Mouse (Mus musculus): ENCODE measurements around the gene E130218I03Rik. TPM values are rescaled to one million over a fixed set of nuclear protein-coding genes. Genes with fewer than 3 reads are reported as not detected.
A peak's percentile ranks its signal among the peaks of the same experiment; 100 is the strongest.

E130218I03Rik gene
- polyA plus RNA-seq, 1 experiment from 2014 or later: not detected

DNA sequence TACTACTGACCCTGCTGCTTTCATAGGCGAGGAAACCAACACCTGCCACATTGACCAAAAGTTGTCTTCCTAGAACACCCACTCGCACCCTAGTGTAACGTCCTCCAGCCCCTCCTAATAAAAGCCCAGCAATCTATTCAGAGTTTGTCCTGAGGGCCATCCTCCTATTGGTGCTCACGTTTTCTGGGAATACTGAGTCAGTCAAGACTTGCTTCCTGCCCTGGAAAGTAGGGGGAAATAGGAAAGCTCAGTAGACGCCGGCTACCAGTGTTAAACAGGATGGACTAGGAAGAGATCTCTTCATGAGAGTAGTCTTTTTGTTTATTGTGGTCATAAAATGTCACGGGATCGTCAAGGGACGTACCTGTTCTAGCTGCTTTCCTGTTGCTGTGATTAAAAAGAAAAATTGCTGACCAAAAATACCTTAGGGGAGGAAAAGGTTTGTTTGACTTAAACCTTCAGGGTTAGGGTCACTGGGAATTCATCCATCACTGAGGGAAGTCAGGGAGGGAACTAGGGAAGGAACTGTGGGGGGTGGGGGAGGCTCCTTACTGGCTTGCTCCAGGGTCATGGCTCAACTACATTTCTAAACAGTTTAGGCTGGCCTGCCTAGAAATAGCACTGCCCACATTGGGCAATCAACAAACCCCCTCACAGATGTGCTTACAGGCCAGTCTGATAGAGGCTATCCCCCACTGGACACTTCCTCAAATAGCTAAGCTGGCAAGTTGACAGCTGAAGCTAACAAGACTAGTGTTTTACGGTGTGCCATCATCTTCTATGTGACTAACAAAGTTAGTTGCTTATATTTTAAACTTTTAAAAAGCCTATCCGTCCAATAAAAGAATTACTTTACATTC lies 45.2 kb downstream of the E130218I03Rik start:
- no peaks in the 10 kb centered on the region for H3K27me3 ChIP-seq (ENCODE audit: control insufficient read depth, insufficient read depth, low read length)
- 26% methylated on average over 11 of the region's 11 CpGs for WGBS
- ATAC-seq (ENCODE audit: low read depth): no peak
- H3K36me3 ChIP-seq (ENCODE audit: control insufficient read depth, insufficient read depth, low read length): 0 out of 2 replicates have a peak, but pooled peaks cover 5% of the 10 kb centered on the region
- H3K4me3 ChIP-seq (ENCODE audit: low read depth, low read length): peak overlapping the region; percentile 99
- peak overlapping the region; percentile 100 for H3K27ac ChIP-seq (ENCODE audit: low read depth, low read length)
- H3K9ac ChIP-seq (replicated peaks; ENCODE audit: low read depth, low read length): peak overlapping the region; percentile 97
- H3K9me3 ChIP-seq (ENCODE audit: control insufficient read depth, low read length): no peaks in the 10 kb centered on the region
- H3K4me1 ChIP-seq (ENCODE audit: control insufficient read depth, insufficient read depth, low read length): peaks cover 19% of the 10 kb centered on the region
- peak overlapping the region; percentile 92 for H3K4me2 ChIP-seq (ENCODE audit: low read depth, low read length)

DNA sequence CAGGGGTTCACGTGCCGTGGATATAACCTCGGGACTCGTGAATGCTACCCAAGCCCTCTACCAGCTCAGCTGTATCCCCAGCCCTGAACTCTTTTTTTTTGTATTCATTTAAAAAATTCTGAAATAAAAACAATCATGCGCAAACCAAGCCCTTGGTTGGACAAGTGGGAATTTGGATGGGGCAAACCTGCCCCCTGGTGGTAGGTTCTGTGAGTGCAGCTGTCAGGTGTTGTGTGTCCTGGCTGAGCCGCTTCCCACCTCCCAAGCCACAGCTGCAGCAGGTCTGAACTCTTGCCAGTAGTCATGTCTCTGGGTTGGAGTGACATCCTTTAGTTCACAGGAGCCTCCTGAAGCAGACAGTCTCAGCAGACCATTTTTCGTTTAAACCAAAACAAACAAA lies 48.6 kb downstream of the E130218I03Rik start:
- Histone ChIP-seq H3K4me2 (ENCODE audit: low read depth, low read length) (no peak overlapping the region), H3K9ac (replicated peaks; ENCODE audit: low read depth, low read length) (no peak overlapping the region), H3K9me3 (ENCODE audit: control insufficient read depth, low read length) (no peaks in the 10 kb centered on the region), H3K4me3 (ENCODE audit: low read depth, low read length) (no peak overlapping the region), H3K4me1 (ENCODE audit: control insufficient read depth, insufficient read depth, low read length) (peaks cover 9% of the 10 kb centered on the region), H3K27ac (ENCODE audit: low read depth, low read length) (no peak overlapping the region), H3K27me3 (ENCODE audit: control insufficient read depth, insufficient read depth, low read length) (no peaks in the 10 kb centered on the region), H3K36me3 (ENCODE audit: control insufficient read depth, insufficient read depth, low read length) (no peaks in the 10 kb centered on the region)
- WGBS: 24% methylated on average over 7 of the region's 7 CpGs
- no peak for ATAC-seq (ENCODE audit: low read depth)

DNA sequence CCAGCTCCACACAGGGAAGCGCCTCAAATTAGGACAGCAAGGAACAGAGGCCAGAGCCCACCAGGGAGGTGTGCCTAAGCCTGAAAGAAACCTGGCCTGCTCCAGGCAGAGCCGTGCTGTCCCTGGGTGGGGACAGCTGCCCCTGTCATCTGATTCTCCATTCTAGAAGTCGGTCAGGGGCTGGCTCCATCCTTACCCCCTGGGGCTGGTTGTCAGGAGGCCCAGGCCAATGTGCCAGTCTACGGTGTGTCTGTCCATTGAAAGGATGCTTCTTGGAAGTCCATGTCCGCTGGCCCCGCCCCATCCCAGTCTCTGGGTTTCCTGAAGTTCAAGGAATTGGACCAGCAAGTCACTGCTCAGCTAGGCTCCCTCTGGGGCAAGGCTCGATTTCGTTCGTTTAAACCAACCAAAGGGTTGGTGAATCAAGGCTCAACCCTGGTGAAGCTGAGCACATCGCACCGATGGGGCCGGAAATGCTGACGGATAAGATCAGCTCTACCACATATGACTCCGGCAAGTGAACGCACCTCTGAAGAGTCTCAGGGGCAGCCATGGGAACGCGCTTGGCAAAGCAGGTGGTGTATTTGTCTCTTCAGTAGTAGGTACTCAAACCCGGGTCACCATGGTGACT lies 49.7 kb downstream of the E130218I03Rik start:
- H3K27ac ChIP-seq (ENCODE audit: low read depth, low read length): no peak overlapping the region
- no peaks in the 10 kb centered on the region for H3K9me3 ChIP-seq (ENCODE audit: control insufficient read depth, low read length)
- H3K4me2 ChIP-seq (ENCODE audit: low read depth, low read length): no peak overlapping the region
- H3K4me1 ChIP-seq (ENCODE audit: control insufficient read depth, insufficient read depth, low read length): peaks cover 7% of the 10 kb centered on the region
- no peaks in the 10 kb centered on the region for H3K27me3 ChIP-seq (ENCODE audit: control insufficient read depth, insufficient read depth, low read length)
- H3K4me3 ChIP-seq (ENCODE audit: low read depth, low read length): no peak overlapping the region
- no peak for ATAC-seq (ENCODE audit: low read depth)
- H3K9ac ChIP-seq (replicated peaks; ENCODE audit: low read depth, low read length): no peak overlapping the region
- no peaks in the 10 kb centered on the region for H3K36me3 ChIP-seq (ENCODE audit: control insufficient read depth, insufficient read depth, low read length)
- 74% methylated on average over 18 of the region's 18 CpGs for WGBS

DNA sequence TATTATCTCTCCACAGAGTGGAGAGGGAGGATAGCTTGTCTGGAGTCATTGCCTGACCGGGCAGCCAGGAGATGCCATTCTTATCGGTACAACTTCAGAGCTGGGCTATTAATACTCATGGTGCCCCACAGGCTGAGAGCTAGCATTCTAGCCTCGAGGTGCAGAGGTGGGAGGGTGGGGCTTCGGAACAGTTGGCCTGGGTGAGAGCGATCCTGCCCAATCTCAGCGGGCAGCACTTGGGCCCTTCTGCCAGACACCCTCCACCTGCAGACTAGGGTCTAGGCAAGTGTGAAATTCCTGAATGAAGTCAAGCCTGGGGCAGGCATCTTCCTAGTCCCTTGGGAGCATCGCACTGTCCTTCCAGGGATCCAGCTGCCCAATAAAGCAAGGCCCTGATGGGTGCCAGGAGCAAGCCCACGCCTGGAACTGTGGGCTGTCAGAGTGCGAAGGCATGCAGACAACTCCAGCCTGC lies 50.3 kb downstream of the E130218I03Rik start:
- Histone ChIP-seq H3K4me1 (ENCODE audit: control insufficient read depth, insufficient read depth, low read length) (peaks cover 3% of the 10 kb centered on the region; the same call in 1 of the 2 replicates), H3K9ac (replicated peaks; ENCODE audit: low read depth, low read length) (no peak overlapping the region), H3K4me2 (ENCODE audit: low read depth, low read length) (no peak overlapping the region), H3K36me3 (ENCODE audit: control insufficient read depth, insufficient read depth, low read length) (no peaks in the 10 kb centered on the region), H3K4me3 (ENCODE audit: low read depth, low read length) (no peak overlapping the region), H3K27ac (ENCODE audit: low read depth, low read length) (no peak overlapping the region), H3K27me3 (ENCODE audit: control insufficient read depth, insufficient read depth, low read length) (no peaks in the 10 kb centered on the region), H3K9me3 (ENCODE audit: control insufficient read depth, low read length) (no peaks in the 10 kb centered on the region)
- 66% methylated on average over 9 of the region's 9 CpGs for WGBS
- no peak for ATAC-seq (ENCODE audit: low read depth)

Other genes starting within 250 kb of the E130218I03Rik start
- 48.8 and 48.9 TPM in 2 replicates for gene Dhdds, start 242.7 kb upstream of the E130218I03Rik start, polyA plus RNA-seq (2014; fragmentation: Nextera tagmentation; extraction: Ambion mirVana)
- 0.09 and 0.28 TPM in 2 replicates for gene Lin28a, start 224.8 kb upstream of the E130218I03Rik start, polyA plus RNA-seq (2014; fragmentation: Nextera tagmentation; extraction: Ambion mirVana)
- not detected in 2 replicates for gene Zfp683, start 189.8 kb upstream of the E130218I03Rik start, polyA plus RNA-seq (2014; fragmentation: Nextera tagmentation; extraction: Ambion mirVana)
- 1.6 and 2.9 TPM in 2 replicates for gene Crybg2, start 182.8 kb upstream of the E130218I03Rik start, polyA plus RNA-seq (2014; fragmentation: Nextera tagmentation; extraction: Ambion mirVana)
- 2.1 and 4.7 TPM in 2 replicates for gene Cd52, start 148.6 kb upstream of the E130218I03Rik start, polyA plus RNA-seq (2014; fragmentation: Nextera tagmentation; extraction: Ambion mirVana)
- 21.7 and 26.9 TPM in 2 replicates for gene Ubxn11, start 141.1 kb upstream of the E130218I03Rik start, polyA plus RNA-seq (2014; fragmentation: Nextera tagmentation; extraction: Ambion mirVana)
- 395 and 405 TPM in 2 replicates for gene Sh3bgrl3, start 114.9 kb upstream of the E130218I03Rik start, polyA plus RNA-seq (2014; fragmentation: Nextera tagmentation; extraction: Ambion mirVana)
- gene Cep85, start 56.5 kb upstream of the E130218I03Rik start, polyA plus RNA-seq (2014; fragmentation: Nextera tagmentation; extraction: Ambion mirVana): 14.8 and 18.2 TPM in 2 replicates
- gene Gm7534, start 40.7 kb upstream of the E130218I03Rik start, polyA plus RNA-seq (2014; fragmentation: Nextera tagmentation; extraction: Ambion mirVana): not detected in 2 replicates
- gene Catsper4, start 16.3 kb upstream of the E130218I03Rik start, polyA plus RNA-seq (2014; fragmentation: Nextera tagmentation; extraction: Ambion mirVana): not detected in 2 replicates
- 0.16 TPM in 1 of 2 replicates, not detected in the other for gene Cnksr1, start 5.3 kb upstream of the E130218I03Rik start, polyA plus RNA-seq (2014; fragmentation: Nextera tagmentation; extraction: Ambion mirVana)
- gene Zfp593, start 1.9 kb downstream of the E130218I03Rik start, polyA plus RNA-seq (2014; fragmentation: Nextera tagmentation; extraction: Ambion mirVana): 12.4 and 15.6 TPM in 2 replicates
- gene Gm30191, start 3.3 kb downstream of the E130218I03Rik start, polyA plus RNA-seq (2014; fragmentation: Nextera tagmentation; extraction: Ambion mirVana): not detected in 2 replicates
- gene Grrp1, start 10.4 kb downstream of the E130218I03Rik start, polyA plus RNA-seq (2014; fragmentation: Nextera tagmentation; extraction: Ambion mirVana): 13.4 and 15.4 TPM in 2 replicates
- 38.5 and 43.9 TPM in 2 replicates for gene Pdik1l, start 44.2 kb downstream of the E130218I03Rik start, polyA plus RNA-seq (2014; fragmentation: Nextera tagmentation; extraction: Ambion mirVana)
- gene Trim63, start 71.5 kb downstream of the E130218I03Rik start, polyA plus RNA-seq (2014; fragmentation: Nextera tagmentation; extraction: Ambion mirVana): 0.39 and 0.50 TPM in 2 replicates
- 0.10 and 0.16 TPM in 2 replicates for gene Slc30a2, start 99.5 kb downstream of the E130218I03Rik start, polyA plus RNA-seq (2014; fragmentation: Nextera tagmentation; extraction: Ambion mirVana)
- 0.31 and 0.53 TPM in 2 replicates for gene Extl1, start 140.2 kb downstream of the E130218I03Rik start, polyA plus RNA-seq (2014; fragmentation: Nextera tagmentation; extraction: Ambion mirVana)
- gene Pafah2, start 152.7 kb downstream of the E130218I03Rik start, polyA plus RNA-seq (2014; fragmentation: Nextera tagmentation; extraction: Ambion mirVana): 7.7 and 7.8 TPM in 2 replicates
- gene Stmn1, start 224.7 kb downstream of the E130218I03Rik start, polyA plus RNA-seq (2014; fragmentation: Nextera tagmentation; extraction: Ambion mirVana): 5,364 and 5,581 TPM in 2 replicates